Mouse (Mus musculus): Measurements from ENCODE around the gene Pax4. TPM values are rescaled to one million over a fixed set of nuclear protein-coding genes. Genes with fewer than 3 reads are reported as not detected.

The Pax4 gene
- total RNA-seq, 2 experiments from 2014 or later = not detected

GRCm38 (mm10) chr6:28397681-28398203 is 51.4 kb downstream of the Pax4 start, which contains the start of gene Zfp800:
Gene Zfp800, minus strand, starts transcription at chr6:28398005.
- DNase-seq (ENCODE audit: low spot score in 2 of 2) = no peak

DNA sequence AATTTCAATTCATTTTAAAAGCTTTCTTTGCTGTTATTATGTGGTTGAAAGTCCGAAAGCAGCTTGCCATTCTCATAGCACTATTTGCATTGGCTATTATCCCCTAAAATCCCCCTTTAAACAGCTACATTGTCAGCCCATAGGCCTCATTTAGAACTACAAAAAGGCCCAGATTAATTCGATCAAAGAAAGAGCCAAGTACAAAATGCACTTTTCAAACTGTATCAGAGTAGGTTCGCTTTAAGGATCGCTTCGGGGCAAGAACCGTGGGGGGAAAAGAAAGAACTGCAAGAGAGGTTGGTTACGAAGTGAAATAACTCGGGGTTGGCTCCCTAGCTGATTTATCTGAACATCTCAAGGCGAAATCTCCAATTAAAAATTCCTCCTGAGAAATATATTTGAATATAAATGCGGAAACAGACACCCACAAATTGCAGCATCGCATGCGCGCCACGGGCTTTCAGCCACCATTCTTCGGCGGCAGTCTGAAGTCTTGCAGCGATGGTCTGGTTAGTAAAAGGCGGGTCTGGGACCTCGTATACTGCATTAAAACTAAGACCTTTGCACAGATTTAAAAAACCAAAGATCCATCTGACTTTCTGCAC is 52.2 kb downstream of the Pax4 start:
- DNase-seq (ENCODE audit: low spot score in 2 of 2) = peak in 1 of 2 experiments; percentile 34

DNA sequence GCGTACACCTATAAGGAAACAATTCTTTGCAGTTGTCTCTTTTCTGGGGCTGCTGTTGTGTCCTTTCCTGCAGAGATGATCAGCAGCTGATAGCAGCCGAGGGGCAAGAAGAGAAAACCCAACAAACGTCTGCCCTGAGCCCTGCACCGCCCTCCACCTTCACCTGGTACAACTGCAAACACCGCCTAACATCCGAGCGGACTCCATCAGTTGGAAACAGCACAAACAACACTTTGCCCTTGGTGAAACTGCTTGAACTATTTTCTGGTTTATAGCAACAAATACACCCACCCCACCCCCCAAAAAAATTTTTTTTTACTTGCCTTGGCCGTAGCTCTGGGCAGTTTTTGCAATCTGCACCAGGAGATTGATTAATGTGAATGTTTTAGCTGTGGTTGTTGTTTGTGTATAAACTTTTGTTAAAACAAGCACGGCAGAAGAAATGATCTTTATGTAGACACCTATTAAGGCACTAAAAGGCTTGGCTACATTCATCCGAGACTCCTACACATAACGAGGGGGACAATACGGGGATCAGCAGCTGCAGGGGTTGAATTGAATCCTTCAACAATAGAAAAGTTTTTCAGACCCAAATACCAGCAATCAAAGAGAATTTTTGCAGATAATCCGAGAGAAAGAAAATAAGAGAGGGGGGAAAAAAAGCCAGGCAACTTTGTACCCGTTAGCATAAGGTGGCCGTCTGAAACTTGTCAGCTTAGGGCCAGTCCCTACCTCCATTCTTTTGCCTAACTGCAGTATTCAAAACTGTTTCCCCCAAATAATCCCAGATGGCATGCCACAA is 52.9 kb downstream of the Pax4 start:
- no peak for DNase-seq (ENCODE audit: low spot score in 2 of 2)

Other genes with a start within 250 kb of the Pax4 start
- gene Zfp800, start 51.3 kb downstream of the Pax4 start, total RNA-seq (2021) = 10 to 100 TPM; 26.0 to 26.6 TPM
- 100 to 1,000 TPM; 258 to 267 TPM for gene Arf5, start 25.8 kb downstream of the Pax4 start, total RNA-seq (2021)
- not detected for gene Fscn3, start 21.6 kb downstream of the Pax4 start, total RNA-seq (2021)
- 10 to 100 TPM; 18.3 to 20.8 TPM for gene Gcc1, start 21.0 kb downstream of the Pax4 start, total RNA-seq (2021)
- gene Snd1, start 25.8 kb upstream of the Pax4 start, total RNA-seq (2021) = 100 to 1,000 TPM; 115 to 117 TPM